Mouse (Mus musculus) midbrain, postnatal 0 days (tissue): ENCODE results near the gene Znrf4. TPM values are rescaled to one million over a fixed set of nuclear protein-coding genes. Genes with fewer than 3 reads are reported as not detected.
A peak's percentile ranks its signal among the peaks of the same experiment; 100 is the strongest.

Experiments used
- ATAC-seq: fragments of 200-750 bp; cut with Nextera tagmentation; 2 replicates; pipeline ENCODE4 v1.8.0; 2017; ENCODE audit warnings: moderate number of reproducible peaks, mild to moderate bottlenecking, moderate TSS enrichment, moderate library complexity; ENCODE audit not compliant: low FRiP score
- DNase-seq: peaks from one replicate; pipeline ENCODE4 v3.0.0-alpha.2; 2015; ENCODE audit warnings: low spot score
- H3K27ac ChIP-seq: fragments of 300-500 bp; sonication (generic); 2 replicates; pipeline ENCODE4 v1.5.1; 2014; ENCODE audit warnings: low read depth, mild to moderate bottlenecking, low read length, mixed read lengths
- H3K27me3 ChIP-seq: fragments of 300-500 bp; sonication (generic); 2 replicates; pipeline ENCODE4 v1.6.1; 2014; ENCODE audit warnings: low read length, control low read depth, mixed read lengths; ENCODE audit not compliant: insufficient read depth
- H3K36me3 ChIP-seq: fragments of 300-500 bp; sonication (generic); 2 replicates; pipeline ENCODE4 v1.6.1; 2014; ENCODE audit warnings: low read length, control low read depth, mixed read lengths; ENCODE audit not compliant: insufficient read depth
- H3K4me1 ChIP-seq: fragments of 300-500 bp; sonication (generic); 2 replicates; pipeline ENCODE4 v1.6.1; 2014; ENCODE audit warnings: mild to moderate bottlenecking, control low read depth, antibody characterized with exemption, low read length, mixed read lengths; ENCODE audit not compliant: insufficient read depth
- H3K4me2 ChIP-seq: fragments of 300-500 bp; sonication (generic); 2 replicates; pipeline ENCODE4 v1.6.1; 2014; ENCODE audit warnings: low read depth, mild to moderate bottlenecking, low read length, mixed read lengths; ENCODE audit not compliant: poor library complexity, severe bottlenecking
- H3K4me3 ChIP-seq: fragments of 300-500 bp; sonication (generic); 2 replicates; pipeline ENCODE4 v1.5.1; 2014; ENCODE audit warnings: low read depth, mild to moderate bottlenecking, low read length, moderate library complexity
- H3K9ac ChIP-seq: fragments of 300-500 bp; sonication (generic); replicated peaks from 2 replicates; pipeline ENCODE4 v1.6.1; 2014; ENCODE audit warnings: mild to moderate bottlenecking, low read length, moderate library complexity, mixed read lengths; ENCODE audit not compliant: poor library complexity, severe bottlenecking
- H3K9me3 ChIP-seq: fragments of 300-500 bp; sonication (generic); 2 replicates; pipeline ENCODE4 v1.6.1; 2016; ENCODE audit warnings: low read length, control low read depth
- CTCF ChIP-seq: IDR thresholded peaks from 2 replicates; pipeline ENCODE4 v1.5.1; 2016; ENCODE audit warnings: antibody characterized with exemption, mild to moderate bottlenecking
- WGBS: fragments of 180-500 bp; shearing (Covaris S2); extraction: QIAGEN DNeasy Blood & Tissue Kit; methylation state at CpG from one replicate; pipeline ENCODE4 v1.1.7; 2014; 5-methylcytosine and 5-hydroxymethylcytosine counted together
- polyA plus RNA-seq: library from polyadenylated mRNA; unstranded; fragments of >200 nt; fragmentation: Nextera tagmentation; extraction: Ambion mirVana; gene quantifications from 2 replicates; pipeline ENCODE4 v1.2.1, GENCODE M21; 2015
- total RNA-seq: library from RNA; depleted of rRNA; stranded (reverse); fragments of >200 nt; gene quantifications from 2 replicates; pipeline ENCODE4 v1.2.3, GENCODE M21; 2014

The Znrf4 gene
- total and polyA plus RNA-seq, 2 experiments from 2014 or later = not detected

DNA sequence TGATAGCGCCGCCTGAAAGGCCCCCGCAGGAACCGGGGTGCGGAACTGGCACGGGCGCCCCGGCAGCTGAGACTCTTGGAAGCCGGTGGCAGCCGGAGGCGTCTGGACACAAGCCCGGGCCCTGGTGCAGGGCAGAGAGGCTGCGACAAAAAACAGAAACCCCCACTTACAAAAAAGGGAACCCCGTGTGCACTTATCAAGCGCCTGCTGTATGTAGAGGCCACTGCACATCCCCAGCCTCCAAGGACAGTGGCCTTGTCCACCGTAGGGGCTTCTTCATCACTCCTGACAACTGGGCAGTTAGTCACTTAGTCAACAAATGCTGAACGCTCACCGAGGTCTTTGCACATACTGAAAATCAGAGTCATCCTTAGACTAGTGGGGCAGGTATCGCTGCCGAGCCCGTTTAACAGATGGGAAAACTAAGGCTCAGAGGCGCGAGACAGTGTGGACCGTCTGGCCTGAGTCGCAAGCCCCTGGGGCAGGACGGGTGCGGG is 1.7 kb downstream of the Znrf4 start:
- Histone ChIP-seq H3K4me3 (no peak overlapping the region), H3K27me3 (peaks cover 23% of the 10 kb centered on the region), H3K36me3 (no peaks in the 10 kb centered on the region), H3K27ac (no peak overlapping the region), H3K4me1 (peaks cover 3% of the 10 kb centered on the region; the same call in 1 of the 2 replicates), H3K9me3 (no peaks in the 10 kb centered on the region), H3K4me2 (no peak overlapping the region), H3K9ac (no peak overlapping the region)
- TF ChIP-seq CTCF = no peak
- ATAC-seq (no peak), DNase-seq (no peak)
- WGBS = 30% methylated on average over 27 of the region's 27 CpGs

DNA sequence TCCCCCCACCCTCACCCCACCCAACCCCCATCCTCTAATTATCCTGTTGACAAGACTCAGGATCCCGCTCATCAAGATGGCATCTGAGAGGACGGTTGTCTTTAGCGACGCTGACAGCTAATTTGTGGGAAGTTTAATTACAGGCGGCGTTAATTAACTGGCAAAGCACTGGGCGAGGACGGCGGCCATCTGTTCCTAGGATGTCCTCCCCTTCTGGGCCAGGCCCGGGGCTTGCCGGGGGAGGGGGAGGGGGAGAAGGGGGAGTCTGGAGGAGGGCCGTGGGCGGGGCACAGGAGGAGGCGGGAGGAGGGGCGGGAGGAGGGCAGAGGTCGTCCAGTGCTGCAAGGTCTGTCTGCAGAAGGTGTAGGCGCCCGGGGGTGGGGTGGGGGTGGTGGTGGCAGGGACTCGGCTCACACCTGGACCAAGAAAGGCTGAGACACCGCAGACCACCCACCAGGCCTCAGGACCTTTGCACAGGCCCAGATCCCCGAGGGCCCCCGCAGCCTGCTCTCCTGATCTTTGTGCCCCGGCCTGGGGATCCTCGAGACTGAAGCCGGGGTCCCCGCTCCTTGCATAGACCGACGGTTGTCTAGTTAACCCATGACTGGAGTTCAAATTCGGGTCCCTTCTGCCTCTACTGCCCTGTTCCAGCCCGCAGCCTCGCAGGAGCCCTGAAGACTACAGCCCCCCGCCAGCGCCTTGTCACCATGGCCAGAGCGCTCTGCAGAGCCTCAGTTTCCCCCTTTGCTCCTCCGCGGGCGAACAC is 2.3 kb downstream of the Znrf4 start:
- peak; percentile 93 for DNase-seq
- H3K36me3 ChIP-seq = no peaks in the 10 kb centered on the region
- no peaks in the 10 kb centered on the region for H3K4me1 ChIP-seq
- H3K27ac ChIP-seq = no peak overlapping the region
- no peak overlapping the region for H3K4me3 ChIP-seq
- peaks cover 23% of the 10 kb centered on the region for H3K27me3 ChIP-seq
- WGBS = 10% methylated on average over 25 of the region's 37 CpGs
- H3K9ac ChIP-seq = 0 out of 2 replicates have a peak overlapping the region, but pooled peaks have one; percentile 24
- H3K4me2 ChIP-seq = 0 out of 2 replicates have a peak overlapping the region, but pooled peaks have one; percentile 12
- TF ChIP-seq CTCF = no peak
- H3K9me3 ChIP-seq = no peaks in the 10 kb centered on the region
- ATAC-seq = no peak

- no peak overlapping the region for H3K4me3 ChIP-seq
- H3K27ac ChIP-seq = no peak overlapping the region
- no peaks in the 10 kb centered on the region for H3K9me3 ChIP-seq
- H3K36me3 ChIP-seq = no peaks in the 10 kb centered on the region
- ATAC-seq (no peak), DNase-seq (peak; percentile 57)
- TF ChIP-seq CTCF = no peak
- H3K27me3 ChIP-seq = peaks cover 23% of the 10 kb centered on the region
- H3K4me2 ChIP-seq = 0 out of 2 replicates have a peak overlapping the region, but pooled peaks have one; percentile 12
- WGBS = 37% methylated on average over 10 of the region's 10 CpGs
- H3K4me1 ChIP-seq = no peaks in the 10 kb centered on the region
- H3K9ac ChIP-seq = no peak overlapping the region
These were observed 3.1 kb downstream of the Znrf4 start for GRCm38 (mm10) chr17:56509021-56509640.

- no peaks in the 10 kb centered on the region for H3K36me3 ChIP-seq
- peak overlapping the region; percentile 99 for H3K27ac ChIP-seq
- ATAC-seq (peak; percentile 95), DNase-seq (peak; percentile 99)
- H3K4me2 ChIP-seq = peak overlapping the region; percentile 98
- WGBS = under 1% methylated on average over 42 of the region's 42 CpGs
- H3K9ac ChIP-seq = peak overlapping the region; percentile 84
- peak overlapping the region; percentile 51 for H3K4me3 ChIP-seq
- peaks cover 23% of the 10 kb centered on the region for H3K27me3 ChIP-seq
- TF ChIP-seq CTCF = no peak
- H3K9me3 ChIP-seq = no peaks in the 10 kb centered on the region
- H3K4me1 ChIP-seq = no peaks in the 10 kb centered on the region
These were observed 4.8 kb downstream of the Znrf4 start for GRCm38 (mm10) chr17:56507161-56508068.

- Histone ChIP-seq H3K4me3 (peak overlapping the region; percentile 51), H3K9me3 (no peaks in the 10 kb centered on the region)
- 61% methylated on average over 15 of the region's 15 CpGs for WGBS
These were observed 5.7 kb downstream of the Znrf4 start for GRCm38 (mm10) chr17:56506417-56507065.

More at GRCm38 (mm10) chr17:56506417-56507065, 5.7 kb downstream of the Znrf4 start:
- Histone ChIP-seq H3K36me3 (no peaks in the 10 kb centered on the region), H3K27ac (peak overlapping the region; percentile 99), H3K4me2 (peak overlapping the region; percentile 98), H3K4me1 (no peaks in the 10 kb centered on the region), H3K9ac (peak overlapping the region; percentile 84), H3K27me3 (peaks cover 16% of the 10 kb centered on the region)
- no peak for TF ChIP-seq CTCF
- ATAC-seq (no peak), DNase-seq (no peak)
